Mouse (Mus musculus): ENCODE data around the gene Dcaf6.

GRCm38 (mm10) chr1:165291606-165292005 lies 168.7 kb downstream of the Dcaf6 start:
- TF ChIP-seq POLR2A (IDR thresholded peaks at IDR 0.05; ENCODE audit: control insufficient read depth, low read depth, low read length) (no peak), CTCF (IDR thresholded peaks at IDR 0.05; ENCODE audit: control insufficient read depth, insufficient read depth, insufficient replicate concordance, low read depth, low read length) (no peak)
